Mouse (Mus musculus): ENCODE measurements around the gene Fchsd2.

The Fchsd2 gene

GRCm38 (mm10) chr7:101291641-101292040 is 199.0 kb downstream of the Fchsd2 start:
- no peak for DNase-seq

GRCm38 (mm10) chr7:101292086-101292485 is 199.4 kb downstream of the Fchsd2 start:
- no peak for DNase-seq

- DNase-seq = no peak
These were observed 200.0 kb downstream of the Fchsd2 start for GRCm38 (mm10) chr7:101292696-101293095.

GRCm38 (mm10) chr7:101293138-101293537 is 200.5 kb downstream of the Fchsd2 start:
- DNase-seq = no peak

- DNase-seq = no peak
These were observed 200.9 kb downstream of the Fchsd2 start for GRCm38 (mm10) chr7:101293611-101294010.

GRCm38 (mm10) chr7:101295438-101295837 is 202.8 kb downstream of the Fchsd2 start:
- no peak for DNase-seq

GRCm38 (mm10) chr7:101296252-101297022 is 203.8 kb downstream of the Fchsd2 start:
- DNase-seq = peak; percentile 87 to 90

- peak; percentile 60 to 71 for DNase-seq
These were observed 204.4 kb downstream of the Fchsd2 start for GRCm38 (mm10) chr7:101297023-101297405.

GRCm38 (mm10) chr7:101298375-101298774 is 205.7 kb downstream of the Fchsd2 start:
- no peak for DNase-seq

GRCm38 (mm10) chr7:101301361-101301880 is 208.8 kb downstream of the Fchsd2 start:
- no peak for DNase-seq

- peak; percentile 91 to 96 for DNase-seq
These were observed 209.3 kb downstream of the Fchsd2 start, which contains the start of gene Atg16l2 for GRCm38 (mm10) chr7:101301881-101302456. Gene Atg16l2 (minus strand): TSS chr7:101302251.

- no peak for DNase-seq
These were observed 210.0 kb downstream of the Fchsd2 start for GRCm38 (mm10) chr7:101302691-101303090.

GRCm38 (mm10) chr7:101306841-101307240 is 214.2 kb downstream of the Fchsd2 start:
- no peak for DNase-seq

- DNase-seq = no peak
These were observed 217.3 kb downstream of the Fchsd2 start for GRCm38 (mm10) chr7:101309985-101310326.

GRCm38 (mm10) chr7:101310327-101311028 is 217.8 kb downstream of the Fchsd2 start:
- DNase-seq = peak; percentile 98 to 99

GRCm38 (mm10) chr7:101311061-101311460 is 218.4 kb downstream of the Fchsd2 start:
- DNase-seq = no peak

- no peak for DNase-seq
These were observed 220.4 kb downstream of the Fchsd2 start for GRCm38 (mm10) chr7:101313033-101313432.

GRCm38 (mm10) chr7:101314396-101314795 is 221.7 kb downstream of the Fchsd2 start:
- DNase-seq = peak in 1 of 2 experiments; percentile 23

GRCm38 (mm10) chr7:101315699-101316098 is 223.0 kb downstream of the Fchsd2 start:
- no peak for DNase-seq

- no peak for DNase-seq
These were observed 223.9 kb downstream of the Fchsd2 start for GRCm38 (mm10) chr7:101316591-101317001.

- DNase-seq = no peak
These were observed 224.4 kb downstream of the Fchsd2 start, which contains the start of gene Stard10 for GRCm38 (mm10) chr7:101317014-101317413. Gene Stard10 (plus strand): TSS chr7:101317086.

GRCm38 (mm10) chr7:101318848-101319247 is 226.2 kb downstream of the Fchsd2 start:
- no peak for DNase-seq

GRCm38 (mm10) chr7:101319796-101320195 is 227.1 kb downstream of the Fchsd2 start:
- no peak for DNase-seq

All from cerebellum, postnatal 36 days (tissue).